Mouse (Mus musculus) c-Kit-positive CD71-positive TER-119-negative erythroid progenitor cells, embryonic 14.5 days (primary cell): ENCODE data around the gene Nosip.

ENCODE experiments used
- DNase-seq: peaks from one replicate; pipeline ENCODE4 v3.0.0-alpha.2; 2013; ENCODE audit warnings: low read depth

Gene Nosip

DNA sequence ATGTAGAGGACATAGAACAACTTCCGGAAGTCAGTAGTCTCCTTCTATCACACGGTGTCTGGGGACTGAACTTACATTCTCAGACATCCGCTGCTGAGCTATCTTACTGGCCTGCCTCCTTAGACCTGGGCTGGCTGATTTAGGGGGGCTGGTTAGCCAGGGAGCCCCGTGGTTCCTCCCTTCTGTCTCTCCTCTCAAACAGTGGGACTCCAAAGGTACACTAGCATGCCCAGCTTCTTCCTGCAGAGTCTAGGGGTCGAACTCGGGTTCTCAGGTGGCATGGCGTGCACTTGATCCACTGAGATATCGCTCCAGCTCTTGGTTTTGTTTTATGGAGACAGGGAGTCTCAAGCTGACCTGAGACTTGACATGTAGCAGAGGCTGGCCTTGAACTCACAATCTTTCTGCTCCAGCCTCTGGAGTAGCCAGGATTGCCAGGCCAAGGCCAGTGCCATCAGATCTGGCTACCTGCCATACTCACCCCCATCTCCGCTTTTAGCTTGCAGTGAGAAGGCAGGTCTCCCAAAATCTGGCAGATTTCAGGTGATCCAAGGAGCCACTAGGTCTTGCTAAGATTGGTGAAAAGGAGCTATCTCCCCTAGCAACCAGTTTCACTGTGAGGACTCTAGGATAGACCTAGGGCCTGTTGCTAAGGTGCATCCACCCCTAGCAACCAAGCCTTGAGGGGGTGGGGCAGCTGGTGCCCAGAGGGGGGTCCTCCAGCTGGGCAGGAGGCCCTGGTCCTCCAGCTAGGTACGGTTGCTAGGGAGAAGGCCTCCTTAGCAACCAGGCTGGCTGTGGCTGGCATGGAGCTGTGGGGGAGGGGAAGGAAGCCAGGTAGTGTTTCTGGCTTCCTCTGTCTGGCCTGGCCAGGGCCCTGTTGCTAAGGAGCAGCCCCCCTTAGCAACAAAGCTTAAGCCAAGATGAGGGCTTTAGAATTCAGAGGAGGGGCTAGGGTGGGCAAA is 3.3 kb upstream of the Nosip start:
- DNase-seq, result no peak

DNA sequence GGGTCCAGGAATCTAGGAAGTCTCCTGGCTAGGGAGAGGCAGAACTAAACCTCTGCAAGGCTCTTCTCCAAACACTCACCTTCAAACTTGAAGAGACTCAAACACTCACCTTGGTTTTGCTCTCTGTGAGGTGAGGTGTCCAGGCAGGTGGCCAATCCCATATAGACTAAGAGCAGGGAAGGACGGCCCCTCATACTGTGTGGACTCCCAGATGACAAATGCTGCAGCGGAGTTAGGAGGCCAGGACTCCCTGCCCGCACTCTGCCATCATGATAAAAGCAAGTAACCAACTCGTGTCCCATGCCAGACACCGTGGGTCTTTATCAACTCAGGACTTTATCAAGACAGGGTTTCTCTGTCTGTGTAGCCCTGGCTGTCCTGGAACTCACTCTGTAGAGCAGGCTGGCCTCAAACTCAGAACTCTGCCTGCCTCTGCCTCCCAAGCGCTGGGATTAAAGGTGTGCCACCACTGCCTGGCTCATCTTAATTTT is 1.6 kb upstream of the Nosip start:
- no peak for DNase-seq

DNA sequence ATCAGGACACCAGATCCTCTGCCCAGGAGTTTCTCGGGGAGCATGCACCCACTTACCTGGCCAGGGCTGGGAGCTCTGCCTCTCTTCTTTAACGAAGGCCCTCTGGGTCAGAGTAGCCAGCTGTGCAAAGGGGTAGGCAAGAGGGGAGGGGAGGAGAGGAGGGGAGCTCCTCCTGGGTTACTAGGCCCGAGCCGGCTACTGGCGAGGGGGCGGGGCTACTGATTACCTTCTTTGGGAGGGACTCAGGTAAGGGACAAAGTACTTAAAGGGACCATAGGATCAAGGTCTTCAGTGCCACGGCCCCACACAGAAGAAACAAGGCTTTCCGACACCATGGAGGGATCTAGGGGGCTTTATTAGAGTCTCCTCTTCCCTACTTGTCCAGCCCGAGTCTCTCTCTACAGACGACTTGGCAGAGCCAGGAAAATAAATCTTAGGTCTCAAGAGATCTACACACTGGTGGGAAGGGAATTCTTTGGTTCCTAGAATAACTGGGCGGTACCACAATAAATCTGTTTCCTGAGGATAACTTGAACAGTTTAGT is 625 bp upstream of the Nosip start:
- DNase-seq, result no peak

DNA sequence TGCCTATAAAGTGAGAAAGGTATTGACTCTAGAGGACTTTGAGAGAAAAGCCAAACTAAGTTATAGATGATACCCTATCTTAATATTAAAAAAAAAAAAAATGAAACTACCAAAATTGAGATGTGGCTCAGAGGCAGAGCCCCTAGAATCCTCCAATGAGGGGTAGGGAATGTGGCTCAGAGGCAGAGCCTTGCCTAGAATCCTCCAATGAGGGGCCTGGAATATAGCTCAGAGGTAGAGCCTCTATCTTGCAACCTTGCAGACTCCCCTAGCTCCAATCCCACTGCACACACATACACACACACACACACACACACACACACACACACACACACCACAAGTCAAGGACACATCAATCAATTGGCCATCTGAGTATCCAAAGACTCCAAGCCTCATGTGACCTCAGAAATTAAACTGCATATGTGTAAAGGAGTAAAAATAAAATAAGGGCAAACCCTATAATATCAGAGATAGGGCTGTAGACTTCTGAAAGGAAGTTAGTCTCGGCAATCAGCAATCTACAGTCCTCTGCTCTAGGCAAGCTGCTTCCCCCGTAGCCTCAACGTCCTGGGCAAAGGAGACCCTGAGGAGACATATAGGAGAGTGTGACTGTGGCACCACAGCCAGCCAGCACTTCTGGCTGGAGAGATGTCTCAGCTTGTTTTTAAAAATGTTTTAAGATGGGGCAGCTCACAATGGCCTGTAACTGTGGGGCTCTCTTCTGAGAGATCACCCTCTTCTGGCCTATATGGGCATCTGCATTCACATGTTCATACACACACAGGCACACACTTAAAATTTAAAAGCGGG is 5.2 kb downstream of the Nosip start:
- no peak for DNase-seq

DNA sequence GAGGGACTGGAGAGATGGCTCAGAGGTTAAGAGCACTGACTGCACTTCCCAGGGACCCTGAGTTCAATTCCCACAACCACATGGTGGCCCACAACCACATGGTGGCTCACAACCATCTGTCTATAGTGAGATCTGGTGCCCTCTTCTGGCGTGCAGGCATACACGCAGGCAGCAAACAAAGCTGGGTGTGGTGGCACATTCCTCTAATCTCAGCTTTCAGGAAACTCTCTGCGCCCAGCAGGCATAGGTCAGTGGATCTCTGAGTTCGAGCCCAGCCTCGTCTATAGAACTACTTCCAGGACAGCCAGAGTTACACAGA is 5.7 kb downstream of the Nosip start:
- no peak for DNase-seq

DNA sequence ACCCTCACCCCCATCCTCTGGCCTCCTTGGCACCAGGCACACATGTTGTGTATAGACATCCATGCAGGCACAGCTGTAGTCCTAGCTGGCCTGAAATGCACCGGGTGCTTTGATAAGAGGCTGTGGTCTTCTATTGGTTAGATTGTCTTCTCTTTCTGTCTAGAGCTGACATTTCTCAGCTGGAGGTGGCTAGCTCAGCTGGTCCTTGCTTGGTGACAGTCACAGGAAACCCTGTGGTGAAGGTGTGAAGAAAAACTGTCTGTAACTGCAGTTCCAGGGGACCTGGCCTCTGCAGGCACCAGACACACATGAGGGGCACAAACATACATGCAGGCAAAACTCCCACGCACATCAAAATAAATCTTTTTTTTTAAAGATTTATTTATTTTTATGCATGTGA is 7.4 kb downstream of the Nosip start:
- DNase-seq, result no peak

DNA sequence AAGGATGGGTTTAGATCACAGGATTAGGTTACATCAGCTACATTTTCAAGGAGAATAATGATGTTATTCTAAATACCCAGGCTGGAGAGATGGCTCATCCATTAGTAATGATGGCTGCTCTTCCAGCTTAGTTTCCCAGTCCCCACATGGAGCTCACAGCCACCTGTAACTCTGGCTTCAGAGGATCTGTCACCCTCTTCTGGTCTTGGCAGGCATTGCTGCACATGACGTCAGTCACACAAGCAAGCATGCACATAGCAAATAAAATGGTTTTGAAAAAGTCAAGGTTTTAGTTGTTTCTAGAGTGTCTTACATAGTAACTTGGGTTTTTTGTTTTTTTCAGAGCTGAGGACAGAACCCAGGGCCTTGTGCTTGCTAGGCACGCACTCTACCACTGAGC is 10.0 kb downstream of the Nosip start:
- no peak for DNase-seq

DNA sequence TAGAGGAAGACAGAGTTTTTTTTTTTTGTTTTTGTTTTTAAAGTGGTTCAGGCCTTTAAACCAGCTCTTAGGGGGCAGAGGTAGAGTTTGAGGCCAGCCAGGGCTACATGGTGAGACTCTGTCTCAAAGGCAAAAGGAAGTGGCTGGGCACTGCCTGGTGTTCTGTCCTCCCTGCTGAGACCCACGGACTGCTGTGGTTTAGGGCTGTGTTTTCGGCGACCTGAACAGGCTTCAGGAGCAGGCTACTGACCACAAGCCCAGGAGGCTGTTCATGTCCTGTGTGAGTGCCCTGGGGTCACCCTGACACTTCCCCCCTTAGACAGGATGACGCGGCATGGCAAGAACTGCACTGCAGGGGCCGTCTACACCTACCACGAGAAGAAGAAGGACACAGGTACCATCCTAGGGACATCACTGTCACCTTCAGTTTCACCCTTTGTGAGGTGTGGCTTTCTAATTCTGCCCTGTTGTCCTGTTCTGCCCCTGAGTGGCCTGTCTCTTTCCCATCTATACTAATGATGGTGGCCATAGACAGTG is 11.0 kb downstream of the Nosip start:
- no peak for DNase-seq

DNA sequence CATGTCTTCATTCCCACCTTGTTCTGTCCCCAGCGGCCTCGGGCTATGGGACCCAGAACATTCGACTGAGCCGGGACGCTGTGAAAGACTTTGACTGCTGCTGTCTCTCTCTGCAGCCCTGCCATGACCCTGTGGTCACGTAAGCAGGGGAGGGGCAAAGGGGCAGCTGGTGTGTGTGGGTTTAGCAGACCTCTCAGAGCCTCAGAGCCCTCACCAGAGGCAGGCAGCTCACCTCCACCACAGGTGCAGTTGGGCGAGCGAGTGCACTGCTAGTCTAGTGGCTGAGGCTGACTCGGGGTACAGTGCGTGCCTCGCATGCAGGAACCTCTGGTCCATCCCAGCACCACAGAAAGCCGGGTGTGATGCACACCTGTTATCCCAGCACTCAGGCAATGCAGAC is 11.7 kb downstream of the Nosip start:
- DNase-seq, result no peak

DNA sequence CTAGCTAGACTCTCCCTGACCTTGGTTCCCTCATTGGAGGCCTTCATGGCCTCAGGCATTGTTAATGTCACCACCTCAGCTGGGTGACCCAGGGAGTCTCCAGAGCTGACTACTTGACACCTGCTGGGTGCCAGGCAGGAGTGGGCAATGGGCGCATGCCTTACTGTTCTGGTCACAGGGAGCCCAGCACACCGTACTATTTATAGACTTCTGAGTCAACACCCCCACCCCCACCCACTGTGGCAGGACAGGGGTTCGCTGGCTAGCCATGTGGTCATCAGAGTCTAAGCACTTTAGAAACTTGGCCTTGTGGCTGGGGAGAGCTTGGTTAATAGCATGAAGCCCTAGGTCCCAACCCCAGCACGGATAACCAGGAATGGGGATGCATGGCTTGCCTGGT is 13.2 kb downstream of the Nosip start:
- no peak for DNase-seq

DNA sequence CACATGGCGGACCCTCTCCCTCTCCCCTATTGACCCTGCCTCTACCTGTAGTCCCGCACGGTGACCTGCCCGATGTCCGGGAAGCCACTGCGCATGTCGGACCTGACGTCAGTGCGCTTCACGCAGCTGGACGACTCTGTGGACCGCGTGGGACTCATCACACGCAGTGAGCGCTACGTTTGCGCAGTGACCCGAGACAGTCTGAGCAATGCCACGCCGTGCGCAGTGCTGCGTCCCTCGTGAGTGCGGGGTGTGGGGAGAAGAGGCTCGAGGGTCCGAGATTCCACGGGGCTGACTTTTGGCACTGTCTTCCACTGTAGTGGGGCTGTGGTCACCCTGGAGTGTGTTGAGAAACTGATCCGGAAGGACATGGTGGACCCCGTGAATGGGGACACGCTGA is 14.3 kb downstream of the Nosip start:
- no peak for DNase-seq

DNA sequence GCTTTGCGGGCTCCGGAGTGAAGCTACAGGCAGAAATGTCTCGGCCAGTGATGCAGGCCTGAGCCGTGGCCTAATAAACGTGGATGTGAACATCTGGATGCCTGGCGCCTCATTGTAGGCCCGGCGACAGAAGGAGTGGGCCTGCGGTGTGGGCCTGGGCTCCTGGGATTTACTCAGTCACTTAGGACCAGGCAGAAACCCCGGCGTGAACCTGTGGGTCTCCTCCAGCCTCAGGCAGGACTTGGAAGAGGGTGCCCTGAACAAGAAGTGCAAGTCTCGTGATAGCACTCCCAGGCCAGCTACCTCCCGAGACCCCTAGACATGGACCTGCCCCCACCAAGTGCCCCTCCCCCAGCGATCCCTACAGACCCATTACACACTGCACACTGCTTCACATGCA is 15.1 kb downstream of the Nosip start:
- no peak for DNase-seq

DNA sequence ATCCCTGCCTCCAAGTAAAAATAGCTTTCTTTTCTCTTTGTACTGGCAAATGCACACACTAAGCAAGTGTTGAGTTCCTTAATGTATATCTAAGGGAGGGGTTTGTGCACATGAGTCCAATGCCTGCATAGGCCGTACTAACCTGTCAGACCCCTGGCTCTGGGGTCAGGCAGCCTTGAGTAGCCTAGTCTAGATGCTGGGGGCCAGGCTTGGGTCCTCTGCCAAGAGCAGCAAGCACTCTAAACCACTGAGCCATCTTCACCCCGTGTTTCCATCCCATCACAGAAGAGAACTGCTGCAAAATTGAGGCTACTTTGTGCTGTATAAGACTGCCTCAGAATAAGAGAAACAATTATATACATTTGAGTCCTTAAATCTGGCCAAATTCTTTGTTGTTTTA is 15.6 kb downstream of the Nosip start:
- DNase-seq, result no peak

DNA sequence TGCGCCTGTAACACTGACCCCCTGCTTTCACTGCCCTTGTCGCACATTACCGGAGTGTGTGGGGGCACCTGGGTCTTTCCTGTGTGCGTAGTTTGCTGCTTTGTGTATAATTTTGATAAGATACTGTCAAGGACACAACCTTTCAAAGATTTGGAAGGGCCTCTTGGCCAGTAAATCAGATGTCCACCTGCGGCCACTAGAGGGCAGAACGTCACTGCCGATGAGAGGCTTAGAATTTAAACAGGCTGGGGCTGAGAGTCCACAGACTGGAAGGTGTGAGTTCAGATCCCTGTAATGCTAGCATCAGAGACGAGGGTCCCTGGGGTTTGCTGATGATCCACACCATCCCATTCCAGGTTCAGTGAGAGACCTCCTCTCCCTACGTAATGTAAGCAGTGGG is 16.3 kb downstream of the Nosip start:
- DNase-seq, result peak; percentile 67

DNA sequence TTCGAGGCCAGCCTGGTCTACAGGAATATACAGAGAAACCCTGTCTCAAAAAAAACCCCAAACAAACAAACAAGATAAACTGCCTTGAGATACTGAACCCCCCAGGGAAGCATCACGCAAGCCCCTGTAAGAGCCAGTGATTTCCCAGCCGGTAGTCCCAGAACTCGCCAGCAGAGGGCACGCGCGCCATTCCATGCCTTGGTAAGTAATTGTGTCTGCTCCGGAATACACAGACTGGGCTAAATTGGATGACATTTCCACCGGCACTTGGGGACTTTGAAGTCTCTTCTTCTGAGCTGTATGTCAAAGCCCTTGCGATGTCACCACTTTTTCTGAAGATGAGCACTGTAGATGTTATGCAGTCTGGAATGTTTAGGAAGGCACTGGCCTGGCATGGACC is 17.6 kb downstream of the Nosip start:
- DNase-seq, result peak; percentile 87

DNA sequence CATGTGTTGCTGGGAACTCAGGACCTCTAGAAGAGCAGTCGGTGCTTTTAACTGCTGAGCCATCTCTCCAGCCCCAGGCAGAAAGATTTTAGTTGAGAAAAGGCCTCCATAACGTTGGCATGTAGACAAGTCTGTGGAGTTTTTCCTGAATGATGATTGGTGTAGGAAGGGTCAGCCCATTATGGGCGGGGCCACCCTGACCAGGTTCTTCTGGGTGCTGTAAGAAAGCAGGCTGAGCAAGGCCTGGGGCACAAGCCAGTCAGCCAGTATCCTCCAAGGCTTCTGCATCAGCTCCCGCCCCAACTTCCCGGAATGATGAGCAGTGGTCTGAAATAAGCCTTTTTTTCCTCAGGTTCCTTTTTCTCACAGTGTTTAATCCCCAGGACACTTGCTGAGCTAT is 18.8 kb downstream of the Nosip start:
- DNase-seq, result no peak

DNA sequence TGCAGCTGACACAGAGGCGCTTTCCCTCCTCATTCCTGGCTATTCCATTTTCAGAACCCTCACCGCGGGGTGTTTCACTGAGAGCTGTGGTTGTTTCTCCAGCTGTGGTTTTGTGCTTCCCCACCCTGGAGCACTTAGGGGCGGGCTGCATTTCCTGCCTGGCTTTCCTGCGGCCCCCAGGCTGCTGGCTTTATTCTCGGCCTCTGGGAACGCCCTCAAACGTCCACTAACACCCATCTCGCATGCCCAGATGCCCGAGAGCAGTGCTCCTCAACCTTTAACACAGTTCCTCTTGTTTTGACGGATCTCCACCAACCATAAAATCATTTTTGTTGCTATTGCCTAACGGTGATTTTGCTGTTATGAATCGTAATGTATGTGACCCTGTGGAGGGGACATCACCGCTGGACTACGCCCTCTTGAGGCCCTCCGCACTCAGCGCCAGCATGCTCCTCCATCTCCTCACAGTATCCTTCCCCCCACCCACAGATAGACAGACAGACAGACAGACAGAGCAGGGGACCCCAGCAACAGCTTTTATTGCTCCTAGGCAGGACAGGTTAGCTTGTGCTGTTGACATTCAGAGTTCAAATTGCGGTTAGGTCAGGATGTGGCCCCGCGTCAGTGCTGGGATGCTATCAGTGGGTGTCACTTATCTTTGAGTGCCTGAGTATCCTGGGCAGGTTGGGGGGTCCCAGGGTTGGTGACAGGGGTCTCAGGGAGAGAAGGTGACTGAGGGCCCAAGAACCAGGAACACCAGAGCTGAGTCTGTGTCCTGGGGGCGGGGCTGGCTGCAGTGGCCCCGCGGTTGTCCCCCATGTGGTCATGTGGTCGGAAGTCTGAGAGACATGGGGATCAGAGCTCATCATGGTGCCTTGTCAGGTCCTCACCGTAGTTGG is 20.4 kb downstream of the Nosip start:
- DNase-seq, result no peak

DNA sequence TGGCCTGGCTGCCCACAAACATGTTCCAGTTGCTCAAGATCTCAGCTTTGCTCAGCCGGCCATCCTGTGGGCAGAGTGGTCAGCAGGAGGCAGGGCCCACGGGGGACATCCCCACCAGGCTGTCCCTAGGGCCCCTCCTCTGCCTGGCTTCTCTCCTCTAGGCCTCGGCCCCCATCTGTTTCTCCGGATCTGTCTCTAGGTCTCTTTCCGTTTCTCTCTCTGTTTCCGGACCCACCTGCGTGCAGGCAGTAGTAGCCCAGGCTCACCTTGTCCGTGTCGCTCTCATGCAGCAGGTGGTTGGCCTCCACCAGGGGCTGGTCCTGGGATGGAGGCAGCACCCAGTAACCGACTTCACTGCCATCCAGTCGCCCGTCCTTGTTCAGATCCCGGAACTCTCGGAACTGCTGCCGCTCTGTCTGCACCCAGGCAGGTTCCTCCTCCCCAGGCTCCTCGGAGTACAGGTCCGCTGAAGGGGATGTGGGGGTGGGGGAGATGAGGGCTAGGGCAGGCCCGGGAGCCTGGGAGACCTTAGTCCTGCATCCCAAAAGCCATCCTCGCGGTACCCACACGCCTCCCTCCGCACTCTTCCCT is 21.2 kb downstream of the Nosip start:
- no peak for DNase-seq

DNA sequence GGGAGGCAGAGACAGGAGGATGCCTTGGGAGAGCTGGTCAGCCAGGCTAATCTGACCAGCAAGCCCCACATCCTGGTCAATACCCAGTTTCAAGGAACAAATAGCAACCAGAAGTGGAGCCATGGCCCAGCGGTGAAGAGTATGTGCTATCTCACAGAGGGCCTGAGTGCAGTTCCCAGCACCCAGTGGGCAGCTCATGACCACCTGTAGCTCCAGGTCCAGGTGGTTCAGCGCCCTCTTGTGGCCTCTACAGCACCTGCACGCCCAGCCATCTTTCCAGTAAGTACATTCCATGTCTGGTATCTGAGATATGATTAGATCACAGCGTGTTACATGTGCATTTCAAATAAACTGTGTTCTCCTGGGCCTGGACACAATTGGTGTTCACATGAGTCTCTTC is 23.9 kb downstream of the Nosip start:
- DNase-seq, result no peak

DNA sequence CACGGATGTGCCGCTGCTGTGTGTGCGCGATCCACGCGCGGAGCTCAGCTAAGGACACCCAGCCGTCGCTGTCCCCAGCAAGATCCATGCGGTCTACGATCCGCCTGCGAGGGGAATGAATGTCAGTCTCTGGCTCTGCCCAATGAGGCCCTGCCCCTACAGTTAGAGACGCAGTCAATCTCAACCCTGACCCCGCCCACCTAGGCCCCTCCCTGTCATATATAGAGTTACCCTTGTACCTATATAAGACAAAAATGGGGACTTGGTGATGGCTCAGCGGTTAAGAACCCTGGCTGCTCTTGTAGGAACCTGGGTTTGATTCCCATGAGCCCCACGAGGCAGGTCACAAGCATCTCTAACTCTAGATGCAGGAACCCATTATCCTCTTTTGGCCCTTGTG is 26.4 kb downstream of the Nosip start:
- no peak for DNase-seq

DNA sequence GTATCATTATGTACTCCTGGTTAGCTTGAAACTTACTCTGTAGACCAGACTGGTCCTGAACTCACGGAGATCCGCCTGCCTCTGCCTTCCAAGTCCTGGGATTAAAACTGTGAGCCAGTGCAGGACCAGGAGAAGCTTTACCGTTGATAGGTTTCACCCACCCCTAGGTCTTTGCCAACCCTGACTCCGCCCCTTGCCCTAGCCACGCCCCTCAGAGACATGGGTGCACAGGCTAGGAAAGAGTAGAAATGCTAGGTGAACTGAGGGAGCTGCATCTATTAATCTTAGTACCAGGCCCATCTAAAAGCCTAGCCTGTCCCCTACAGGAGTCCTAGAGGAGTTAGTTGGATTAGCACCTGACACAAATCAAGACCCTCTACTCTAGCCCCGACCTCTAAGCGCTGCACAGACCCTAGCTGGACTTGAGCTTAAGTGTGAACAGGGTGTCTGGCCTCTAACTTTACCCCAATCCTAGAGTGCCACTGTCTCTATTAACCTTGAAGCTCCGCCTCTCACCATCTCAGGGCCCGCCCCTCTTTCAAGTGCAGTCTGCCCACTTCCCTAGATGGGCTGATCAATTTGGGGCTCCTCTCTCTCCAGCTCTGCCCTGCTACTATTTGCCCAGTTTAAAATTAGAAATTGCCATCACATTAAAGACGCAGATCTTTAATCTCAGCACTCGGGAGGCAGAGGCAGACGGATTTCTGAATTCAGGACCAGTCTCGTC is 28.2 kb downstream of the Nosip start:
- no peak for DNase-seq
